Mouse (Mus musculus) embryonic facial prominence, embryonic 13.5 days (tissue): ENCODE measurements around the gene Reln. TPM values are rescaled to one million over a fixed set of nuclear protein-coding genes. Genes with fewer than 3 reads are reported as not detected.

Source experiments
- ATAC-seq: fragments of 200-750 bp; cut with Nextera tagmentation; 2 replicates; pipeline ENCODE4 v1.8.0; 2017; ENCODE audit warnings: low read depth; ENCODE audit not compliant: insufficient number of reproducible peaks, insufficient read depth, low FRiP score, low TSS enrichment
- H3K27ac ChIP-seq: fragments of 300-500 bp; sonication (generic); 2 replicates; pipeline ENCODE4 v1.5.1; 2015; ENCODE audit warnings: moderate library complexity, mild to moderate bottlenecking, inconsistent platforms
- H3K27me3 ChIP-seq: fragments of 300-500 bp; sonication (generic); 2 replicates; pipeline ENCODE4 v1.6.1; 2015; ENCODE audit warnings: mild to moderate bottlenecking, inconsistent platforms
- H3K36me3 ChIP-seq: fragments of 300-500 bp; sonication (generic); 2 replicates; pipeline ENCODE4 v1.6.1; 2015; ENCODE audit warnings: mild to moderate bottlenecking, inconsistent platforms
- H3K4me1 ChIP-seq: fragments of 300-500 bp; sonication (generic); 2 replicates; pipeline ENCODE4 v1.6.1; 2015; ENCODE audit warnings: inconsistent platforms
- H3K4me2 ChIP-seq: fragments of 300-500 bp; sonication (generic); 2 replicates; pipeline ENCODE4 v1.6.1; 2015; ENCODE audit warnings: moderate library complexity, mild to moderate bottlenecking, inconsistent platforms
- H3K4me3 ChIP-seq: fragments of 300-500 bp; sonication (generic); 2 replicates; pipeline ENCODE4 v1.5.1; 2015; ENCODE audit warnings: mild to moderate bottlenecking, inconsistent platforms
- H3K9ac ChIP-seq: fragments of 300-500 bp; sonication (generic); 2 replicates; pipeline ENCODE4 v1.6.1; 2015; ENCODE audit warnings: mild to moderate bottlenecking, inconsistent platforms
- H3K9me3 ChIP-seq: fragments of 300-500 bp; sonication (generic); 2 replicates; pipeline ENCODE4 v1.6.1; 2016; ENCODE audit warnings: inconsistent platforms
- WGBS: fragments of 180-500 bp; shearing (Covaris S2); methylation state at CpG from one replicate; pipeline ENCODE4 v1.1.7; 2015; ENCODE audit warnings: mixed read lengths; 5-methylcytosine and 5-hydroxymethylcytosine counted together
- polyA plus RNA-seq: library from polyadenylated mRNA; unstranded; fragments of >200 nt; fragmentation: Nextera tagmentation; extraction: Ambion mirVana; gene quantifications from 2 replicates; pipeline ENCODE4 v1.2.1, GENCODE M21; 2015

Gene Reln
- polyA plus RNA-seq, 1 experiment from 2014 or later, result 5.5 TPM

- ATAC-seq, result no peak
- Histone ChIP-seq H3K27ac (no peak overlapping the region), H3K9me3 (0 out of 2 replicates have a peak, but pooled peaks cover 4% of the 10 kb centered on the region), H3K27me3 (no peaks in the 10 kb centered on the region), H3K4me2 (no peak overlapping the region), H3K9ac (no peak overlapping the region), H3K36me3 (no peaks in the 10 kb centered on the region), H3K4me1 (no peaks in the 10 kb centered on the region), H3K4me3 (no peak overlapping the region)
- WGBS, result 88% methylated on average over 23 of the region's 23 CpGs
Observed at GRCm38 (mm10) chr5:21912835-21913530, 431.5 kb downstream of the Reln start.

GRCm38 (mm10) chr5:21910726-21911125 is 433.8 kb downstream of the Reln start:
- Histone ChIP-seq H3K9me3 (no peaks in the 10 kb centered on the region), H3K27ac (no peak overlapping the region), H3K27me3 (no peaks in the 10 kb centered on the region), H3K36me3 (no peaks in the 10 kb centered on the region), H3K4me2 (no peak overlapping the region), H3K4me1 (no peaks in the 10 kb centered on the region), H3K4me3 (no peak overlapping the region), H3K9ac (no peak overlapping the region)
- no peak for ATAC-seq
- WGBS, result 91% methylated on average over 12 of the region's 12 CpGs

DNA sequence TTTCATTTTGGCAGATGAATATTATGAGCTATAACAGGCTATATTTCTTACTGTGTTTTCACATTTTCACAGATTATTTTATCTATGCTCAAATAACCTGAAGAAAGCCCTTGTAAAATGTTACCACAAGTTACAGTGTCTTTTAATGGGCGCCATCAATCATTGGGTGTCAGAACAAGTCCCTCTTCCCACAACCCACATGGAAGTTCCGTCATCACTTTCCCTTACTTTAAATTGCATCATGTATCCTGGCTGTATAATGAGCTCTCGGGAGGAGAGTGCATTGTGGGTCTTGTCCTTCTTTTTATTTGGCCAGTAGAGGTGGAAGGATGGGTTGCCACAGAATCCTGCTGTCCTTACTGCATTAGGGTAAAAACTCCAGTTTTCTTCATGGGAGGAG is 434.8 kb downstream of the Reln start:
- no peak overlapping the region for H3K27ac ChIP-seq
- no peak for ATAC-seq
- H3K36me3 ChIP-seq, result no peaks in the 10 kb centered on the region
- H3K9me3 ChIP-seq, result no peaks in the 10 kb centered on the region
- WGBS, result 88% methylated on average over 3 of the region's 3 CpGs
- no peaks in the 10 kb centered on the region for H3K27me3 ChIP-seq
- no peak overlapping the region for H3K9ac ChIP-seq
- H3K4me2 ChIP-seq, result no peak overlapping the region
- no peak overlapping the region for H3K4me3 ChIP-seq
- no peaks in the 10 kb centered on the region for H3K4me1 ChIP-seq

- H3K4me2 ChIP-seq, result no peak overlapping the region
- no peak overlapping the region for H3K27ac ChIP-seq
- H3K36me3 ChIP-seq, result no peaks in the 10 kb centered on the region
- no peaks in the 10 kb centered on the region for H3K4me1 ChIP-seq
- ATAC-seq, result no peak
- 65% methylated on average over 12 of the region's 12 CpGs for WGBS
- no peak overlapping the region for H3K4me3 ChIP-seq
- no peaks in the 10 kb centered on the region for H3K9me3 ChIP-seq
- no peak overlapping the region for H3K9ac ChIP-seq
- no peaks in the 10 kb centered on the region for H3K27me3 ChIP-seq
Observed at GRCm38 (mm10) chr5:21901411-21901810, 443.1 kb downstream of the Reln start.

GRCm38 (mm10) chr5:21900891-21901290 is 443.6 kb downstream of the Reln start:
- no peaks in the 10 kb centered on the region for H3K9me3 ChIP-seq
- H3K27me3 ChIP-seq, result no peaks in the 10 kb centered on the region
- 71% methylated on average over 6 of the region's 6 CpGs for WGBS
- H3K4me2 ChIP-seq, result no peak overlapping the region
- H3K36me3 ChIP-seq, result no peaks in the 10 kb centered on the region
- no peaks in the 10 kb centered on the region for H3K4me1 ChIP-seq
- no peak overlapping the region for H3K9ac ChIP-seq
- no peak overlapping the region for H3K27ac ChIP-seq
- no peak for ATAC-seq
- no peak overlapping the region for H3K4me3 ChIP-seq

DNA sequence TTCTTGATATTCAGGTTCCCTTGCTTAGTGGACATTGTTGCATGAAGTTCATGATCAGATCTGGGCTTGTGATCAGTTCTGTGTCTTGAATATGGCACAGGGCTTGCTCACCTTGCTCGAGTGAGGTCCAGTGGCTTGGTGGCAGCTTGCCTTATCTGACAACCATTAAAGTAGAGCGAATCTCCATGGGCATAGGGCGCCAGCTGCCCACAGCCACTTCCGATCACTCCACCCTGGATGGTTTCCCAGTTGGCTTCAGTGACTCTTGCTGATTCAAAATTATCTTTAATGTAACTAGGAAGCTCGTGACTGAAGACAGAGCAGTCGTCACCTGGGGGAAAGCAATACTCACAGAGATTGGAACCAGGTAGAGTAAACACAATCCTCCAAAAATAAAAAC is 445.6 kb downstream of the Reln start:
- ATAC-seq, result no peak
- Histone ChIP-seq H3K4me3 (no peak overlapping the region), H3K4me2 (no peak overlapping the region), H3K27me3 (no peaks in the 10 kb centered on the region), H3K36me3 (no peaks in the 10 kb centered on the region), H3K9me3 (no peaks in the 10 kb centered on the region), H3K9ac (no peak overlapping the region), H3K27ac (no peak overlapping the region), H3K4me1 (no peaks in the 10 kb centered on the region)
- 81% methylated on average over 6 of the region's 6 CpGs for WGBS

DNA sequence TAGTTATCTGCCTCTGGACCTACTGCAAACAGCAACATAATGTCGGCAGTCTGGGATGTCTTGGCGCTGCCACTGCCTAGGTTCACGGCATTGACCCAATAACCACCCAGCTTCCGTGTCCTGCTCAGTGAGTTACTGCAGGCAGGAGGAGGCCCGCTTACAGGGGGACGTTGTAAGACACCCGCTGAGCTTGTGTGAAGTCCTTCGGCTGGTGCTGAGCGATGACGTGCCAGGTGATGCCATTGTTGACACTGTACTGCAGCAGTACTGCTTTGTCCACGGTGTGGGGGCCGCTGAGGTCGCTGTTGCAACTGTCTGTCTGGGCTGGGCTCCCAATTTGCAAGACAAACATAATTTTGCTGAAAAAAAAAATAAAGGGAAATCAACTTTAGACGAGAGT is 447.9 kb downstream of the Reln start:
- Histone ChIP-seq H3K9me3 (no peaks in the 10 kb centered on the region), H3K27ac (no peak overlapping the region), H3K9ac (no peak overlapping the region), H3K4me3 (no peak overlapping the region), H3K4me2 (no peak overlapping the region), H3K27me3 (no peaks in the 10 kb centered on the region), H3K36me3 (no peaks in the 10 kb centered on the region), H3K4me1 (no peaks in the 10 kb centered on the region)
- no peak for ATAC-seq
- WGBS, result 80% methylated on average over 14 of the region's 14 CpGs

GRCm38 (mm10) chr5:21894168-21894567 is 450.3 kb downstream of the Reln start:
- no peaks in the 10 kb centered on the region for H3K36me3 ChIP-seq
- no peaks in the 10 kb centered on the region for H3K27me3 ChIP-seq
- H3K4me2 ChIP-seq, result no peak overlapping the region
- no peak overlapping the region for H3K4me3 ChIP-seq
- H3K9ac ChIP-seq, result no peak overlapping the region
- no peak for ATAC-seq
- no peak overlapping the region for H3K27ac ChIP-seq
- no peaks in the 10 kb centered on the region for H3K9me3 ChIP-seq
- WGBS, result 78% methylated on average over 3 of the region's 3 CpGs
- H3K4me1 ChIP-seq, result no peaks in the 10 kb centered on the region

DNA sequence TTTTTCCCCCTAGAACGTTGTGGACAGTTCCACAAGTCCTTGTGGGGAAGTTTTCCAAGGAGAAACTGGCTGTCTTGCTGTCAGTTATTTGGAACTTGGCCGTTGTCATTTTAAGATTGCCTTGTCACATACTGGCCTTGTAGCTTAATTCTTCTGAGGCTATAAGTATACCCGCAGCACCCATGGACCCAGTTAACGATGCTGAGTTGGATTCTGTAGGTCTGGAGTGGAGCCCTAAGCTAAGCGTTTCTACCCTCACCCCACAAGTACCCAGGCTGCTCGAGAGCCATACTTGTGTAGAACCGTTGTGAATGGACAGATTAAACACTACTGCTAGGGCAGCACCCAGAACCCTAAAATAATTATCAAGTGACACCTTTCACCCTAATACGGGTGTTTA is 477.8 kb downstream of the Reln start:
- peaks cover 7% of the 10 kb centered on the region for H3K4me1 ChIP-seq
- no peaks in the 10 kb centered on the region for H3K36me3 ChIP-seq
- ATAC-seq, result no peak
- H3K27ac ChIP-seq, result no peak overlapping the region
- peaks cover 6% of the 10 kb centered on the region; the same call in 1 of the 2 replicates for H3K27me3 ChIP-seq
- H3K4me2 ChIP-seq, result peak overlapping the region; percentile 64; the same call in 1 of the 2 replicates
- H3K9me3 ChIP-seq, result no peaks in the 10 kb centered on the region
- H3K4me3 ChIP-seq, result no peak overlapping the region
- 51% methylated on average over 8 of the region's 8 CpGs for WGBS
- H3K9ac ChIP-seq, result no peak overlapping the region

- no peaks in the 10 kb centered on the region for H3K36me3 ChIP-seq
- H3K27ac ChIP-seq, result no peak overlapping the region
- peaks cover 7% of the 10 kb centered on the region for H3K4me1 ChIP-seq
- H3K27me3 ChIP-seq, result peaks cover 6% of the 10 kb centered on the region; the same call in 1 of the 2 replicates
- H3K9ac ChIP-seq, result no peak overlapping the region
- no peaks in the 10 kb centered on the region for H3K9me3 ChIP-seq
- ATAC-seq, result peak; percentile 69; the same call in 1 of the 2 replicates
- H3K4me2 ChIP-seq, result peak overlapping the region; percentile 64
- WGBS, result 8% methylated on average over 6 of the region's 6 CpGs
- peak overlapping the region; percentile 29; the same call in 1 of the 2 replicates for H3K4me3 ChIP-seq
Observed at GRCm38 (mm10) chr5:21866311-21866712, 478.2 kb downstream of the Reln start.

GRCm38 (mm10) chr5:21865346-21866107 is 479.0 kb downstream of the Reln start, which contains the start of gene Slc26a5:
Slc26a5 (minus strand) TSS chr5:21865604.
- WGBS, result 1% methylated on average over 29 of the region's 29 CpGs
- Histone ChIP-seq H3K27ac (no peak within 1 kb of the TSS), H3K9me3 (no peaks in the 10 kb centered on the region), H3K4me1 (peaks cover 7% of the 10 kb centered on the region), H3K4me3 (peak within 1 kb of the TSS; percentile 29), H3K36me3 (no peaks in the 10 kb centered on the region), H3K27me3 (peaks cover 6% of the 10 kb centered on the region; the same call in 1 of the 2 replicates), H3K9ac (0 out of 2 replicates have a peak within 1 kb of the TSS, but pooled peaks have one; percentile 32), H3K4me2 (peak within 1 kb of the TSS; percentile 64)
- ATAC-seq, result 0 out of 2 replicates have a peak, but pooled peaks have one; percentile 43

- H3K4me3 ChIP-seq, result no peak overlapping the region
- H3K4me2 ChIP-seq, result no peak overlapping the region
- H3K27me3 ChIP-seq, result no peaks in the 10 kb centered on the region
- no peaks in the 10 kb centered on the region for H3K4me1 ChIP-seq
- no peak overlapping the region for H3K27ac ChIP-seq
- no peak overlapping the region for H3K9ac ChIP-seq
- WGBS, result 83% methylated on average over 7 of the region's 7 CpGs
- ATAC-seq, result no peak
- no peaks in the 10 kb centered on the region for H3K9me3 ChIP-seq
- H3K36me3 ChIP-seq, result no peaks in the 10 kb centered on the region
Observed at GRCm38 (mm10) chr5:21858653-21859052, 485.8 kb downstream of the Reln start.
